Mouse (Mus musculus): ENCODE measurements around the gene Map4k2.

- TF ChIP-seq CTCF (IDR thresholded peaks at IDR 0.05 in 2 of 3, conservative IDR thresholded peaks at IDR 0.05 in 1 of 3; ENCODE audit: control insufficient read depth in 1 of 3, insufficient read depth in 1 of 3, low read depth in 2 of 3, low read length in 3 of 3, poor library complexity in 1 of 3, severe bottlenecking in 1 of 3) = no peak
- TF ChIP-seq POLR2A (IDR thresholded peaks at IDR 0.05; ENCODE audit: control insufficient read depth in 1 of 2, insufficient read depth in 1 of 2, low read depth in 1 of 2, low read length in 2 of 2, poor library complexity in 1 of 2) = no peak
- TF ChIP-seq BHLHE40 (IDR thresholded peaks at IDR 0.05; ENCODE audit: borderline replicate concordance, low read depth, low read length) = no peak
Measured at GRCm38 (mm10) chr19:6401951-6402350, 61.0 kb downstream of the Map4k2 start.
